Mouse (Mus musculus) midbrain, embryonic 12.5 days (tissue): ENCODE data around the gene D330020A13Rik. TPM values are rescaled to one million over a fixed set of nuclear protein-coding genes. Genes with fewer than 3 reads are reported as not detected.

Experiments
- polyA plus RNA-seq: library from polyadenylated mRNA; unstranded; fragments of >200 nt; fragmentation: Nextera tagmentation; extraction: Ambion mirVana; gene quantifications from 2 replicates; pipeline ENCODE4 v1.2.1, GENCODE M21; 2016

D330020A13Rik gene
- polyA plus RNA-seq, 1 experiment from 2014 or later, result not detected

Other genes starting within 250 kb of the D330020A13Rik start
- gene Ninj2, start 201.0 kb upstream of the D330020A13Rik start, polyA plus RNA-seq, result not detected in 2 replicates
- 0.13 and 0.16 TPM in 2 replicates for gene B4galnt3, start 195 bp downstream of the D330020A13Rik start, polyA plus RNA-seq
- 64.7 and 65.9 TPM in 2 replicates for gene Kdm5a, start 69.8 kb downstream of the D330020A13Rik start, polyA plus RNA-seq
- 24.6 and 25.2 TPM in 2 replicates for gene Ccdc77, start 70.0 kb downstream of the D330020A13Rik start, polyA plus RNA-seq
- 3.6 and 3.8 TPM in 2 replicates for gene Il17ra, start 168.9 kb downstream of the D330020A13Rik start, polyA plus RNA-seq
- gene Tmem121b, start 199.4 kb downstream of the D330020A13Rik start, polyA plus RNA-seq, result 2.5 and 3.0 TPM in 2 replicates
- gene Hdhd5, start 237.0 kb downstream of the D330020A13Rik start, polyA plus RNA-seq, result 19.0 and 19.4 TPM in 2 replicates